Mouse (Mus musculus): ENCODE results near the gene Ncaph2. TPM values are rescaled to one million over a fixed set of nuclear protein-coding genes. Genes with fewer than 3 reads are reported as not detected.

Gene Ncaph2
- polyA plus RNA-seq, 1 experiment from 2014 or later: 154 TPM

- no peak for ATAC-seq (ENCODE audit: insufficient read depth, low FRiP score, low TSS enrichment)
- Histone ChIP-seq H3K4me1 (ENCODE audit: control insufficient read depth, insufficient read depth, low read length) (no peaks in the 10 kb centered on the region), H3K4me3 (ENCODE audit: low read depth, low read length) (no peak overlapping the region), H3K9ac (ENCODE audit: low read length) (no peak overlapping the region), H3K4me2 (ENCODE audit: low read depth) (no peak overlapping the region), H3K36me3 (ENCODE audit: control insufficient read depth, insufficient read depth, low read length) (no peaks in the 10 kb centered on the region), H3K9me3 (ENCODE audit: control insufficient read depth, low read length) (no peaks in the 10 kb centered on the region), H3K27me3 (ENCODE audit: control insufficient read depth, insufficient read depth, low read length) (no peaks in the 10 kb centered on the region), H3K27ac (ENCODE audit: low read depth, low read length) (no peak overlapping the region)
- no peak for DNase-seq (ENCODE audit: low spot score)
- 88% methylated on average over 14 of the region's 14 CpGs for WGBS
Observed at GRCm38 (mm10) chr15:89336422-89336821, 19.1 kb upstream of the Ncaph2 start.

- no peak overlapping the region for H3K27ac ChIP-seq (ENCODE audit: low read depth, low read length)
- no peak for ATAC-seq (ENCODE audit: insufficient read depth, low FRiP score, low TSS enrichment)
- no peak for DNase-seq (ENCODE audit: low spot score)
- H3K9ac ChIP-seq (ENCODE audit: low read length): no peak overlapping the region
- no peaks in the 10 kb centered on the region for H3K27me3 ChIP-seq (ENCODE audit: control insufficient read depth, insufficient read depth, low read length)
- no peaks in the 10 kb centered on the region for H3K36me3 ChIP-seq (ENCODE audit: control insufficient read depth, insufficient read depth, low read length)
- no peak overlapping the region for H3K4me3 ChIP-seq (ENCODE audit: low read depth, low read length)
- no peaks in the 10 kb centered on the region for H3K4me1 ChIP-seq (ENCODE audit: control insufficient read depth, insufficient read depth, low read length)
- no peaks in the 10 kb centered on the region for H3K9me3 ChIP-seq (ENCODE audit: control insufficient read depth, low read length)
- H3K4me2 ChIP-seq (ENCODE audit: low read depth): no peak overlapping the region
- WGBS: 86% methylated on average over 2 of the region's 2 CpGs
Observed at GRCm38 (mm10) chr15:89339696-89340095, 15.8 kb upstream of the Ncaph2 start.

- ATAC-seq (ENCODE audit: insufficient read depth, low FRiP score, low TSS enrichment) (no peak), DNase-seq (ENCODE audit: low spot score) (no peak)
- no peaks in the 10 kb centered on the region for H3K9me3 ChIP-seq (ENCODE audit: control insufficient read depth, low read length)
- no peaks in the 10 kb centered on the region for H3K36me3 ChIP-seq (ENCODE audit: control insufficient read depth, insufficient read depth, low read length)
- H3K27ac ChIP-seq (ENCODE audit: low read depth, low read length): no peak overlapping the region
- H3K4me2 ChIP-seq (ENCODE audit: low read depth): no peak overlapping the region
- 78% methylated on average over 3 of the region's 3 CpGs for WGBS
- H3K27me3 ChIP-seq (ENCODE audit: control insufficient read depth, insufficient read depth, low read length): no peaks in the 10 kb centered on the region
- H3K4me3 ChIP-seq (ENCODE audit: low read depth, low read length): no peak overlapping the region
- no peak overlapping the region for H3K9ac ChIP-seq (ENCODE audit: low read length)
- H3K4me1 ChIP-seq (ENCODE audit: control insufficient read depth, insufficient read depth, low read length): no peaks in the 10 kb centered on the region
Observed at GRCm38 (mm10) chr15:89340136-89340535, 15.4 kb upstream of the Ncaph2 start.

GRCm38 (mm10) chr15:89341678-89342077 is 13.8 kb upstream of the Ncaph2 start:
- Histone ChIP-seq H3K9ac (ENCODE audit: low read length) (no peak overlapping the region), H3K36me3 (ENCODE audit: control insufficient read depth, insufficient read depth, low read length) (no peaks in the 10 kb centered on the region), H3K4me2 (ENCODE audit: low read depth) (no peak overlapping the region), H3K27me3 (ENCODE audit: control insufficient read depth, insufficient read depth, low read length) (no peaks in the 10 kb centered on the region), H3K4me1 (ENCODE audit: control insufficient read depth, insufficient read depth, low read length) (no peaks in the 10 kb centered on the region), H3K9me3 (ENCODE audit: control insufficient read depth, low read length) (no peaks in the 10 kb centered on the region), H3K27ac (ENCODE audit: low read depth, low read length) (no peak overlapping the region), H3K4me3 (ENCODE audit: low read depth, low read length) (no peak overlapping the region)
- ATAC-seq (ENCODE audit: insufficient read depth, low FRiP score, low TSS enrichment) (no peak), DNase-seq (ENCODE audit: low spot score) (no peak)
- WGBS: 39% methylated on average over 1 of the region's 1 CpGs

- Histone ChIP-seq H3K27me3 (ENCODE audit: control insufficient read depth, insufficient read depth, low read length) (no peaks in the 10 kb centered on the region), H3K4me1 (ENCODE audit: control insufficient read depth, insufficient read depth, low read length) (no peaks in the 10 kb centered on the region), H3K9ac (ENCODE audit: low read length) (no peak overlapping the region), H3K4me2 (ENCODE audit: low read depth) (no peak overlapping the region), H3K4me3 (ENCODE audit: low read depth, low read length) (no peak overlapping the region), H3K9me3 (ENCODE audit: control insufficient read depth, low read length) (no peaks in the 10 kb centered on the region), H3K36me3 (ENCODE audit: control insufficient read depth, insufficient read depth, low read length) (no peaks in the 10 kb centered on the region), H3K27ac (ENCODE audit: low read depth, low read length) (no peak overlapping the region)
- DNase-seq (ENCODE audit: low spot score) (no peak), ATAC-seq (ENCODE audit: insufficient read depth, low FRiP score, low TSS enrichment) (no peak)
- WGBS: 88% methylated on average over 3 of the region's 3 CpGs
Observed at GRCm38 (mm10) chr15:89343325-89343724, 12.2 kb upstream of the Ncaph2 start.

- Histone ChIP-seq H3K4me1 (ENCODE audit: control insufficient read depth, insufficient read depth, low read length) (peaks cover 9% of the 10 kb centered on the region), H3K36me3 (ENCODE audit: control insufficient read depth, insufficient read depth, low read length) (peaks cover 12% of the 10 kb centered on the region), H3K9me3 (ENCODE audit: control insufficient read depth, low read length) (no peaks in the 10 kb centered on the region), H3K9ac (ENCODE audit: low read length) (no peak overlapping the region), H3K4me2 (ENCODE audit: low read depth) (no peak overlapping the region), H3K27me3 (ENCODE audit: control insufficient read depth, insufficient read depth, low read length) (no peaks in the 10 kb centered on the region), H3K27ac (ENCODE audit: low read depth, low read length) (no peak overlapping the region), H3K4me3 (ENCODE audit: low read depth, low read length) (no peak overlapping the region)
- no peak for DNase-seq (ENCODE audit: low spot score)
- no peak for ATAC-seq (ENCODE audit: insufficient read depth, low FRiP score, low TSS enrichment)
- 91% methylated on average over 5 of the region's 5 CpGs for WGBS
Observed at GRCm38 (mm10) chr15:89350447-89350846, 5.1 kb upstream of the Ncaph2 start.

GRCm38 (mm10) chr15:89351302-89351701 is 4.2 kb upstream of the Ncaph2 start:
- no peak overlapping the region for H3K4me2 ChIP-seq (ENCODE audit: low read depth)
- DNase-seq (ENCODE audit: low spot score) (no peak), ATAC-seq (ENCODE audit: insufficient read depth, low FRiP score, low TSS enrichment) (no peak)
- H3K9me3 ChIP-seq (ENCODE audit: control insufficient read depth, low read length): no peaks in the 10 kb centered on the region
- H3K27ac ChIP-seq (ENCODE audit: low read depth, low read length): no peak overlapping the region
- no peak overlapping the region for H3K9ac ChIP-seq (ENCODE audit: low read length)
- H3K4me3 ChIP-seq (ENCODE audit: low read depth, low read length): no peak overlapping the region
- H3K27me3 ChIP-seq (ENCODE audit: control insufficient read depth, insufficient read depth, low read length): no peaks in the 10 kb centered on the region
- 93% methylated on average over 15 of the region's 15 CpGs for WGBS
- H3K36me3 ChIP-seq (ENCODE audit: control insufficient read depth, insufficient read depth, low read length): peaks cover 12% of the 10 kb centered on the region
- H3K4me1 ChIP-seq (ENCODE audit: control insufficient read depth, insufficient read depth, low read length): peaks cover 9% of the 10 kb centered on the region

- Histone ChIP-seq H3K4me2 (ENCODE audit: low read depth) (no peak overlapping the region), H3K9ac (ENCODE audit: low read length) (no peak overlapping the region), H3K4me3 (ENCODE audit: low read depth, low read length) (no peak overlapping the region), H3K36me3 (ENCODE audit: control insufficient read depth, insufficient read depth, low read length) (peaks cover 12% of the 10 kb centered on the region), H3K27ac (ENCODE audit: low read depth, low read length) (no peak overlapping the region), H3K27me3 (ENCODE audit: control insufficient read depth, insufficient read depth, low read length) (no peaks in the 10 kb centered on the region), H3K9me3 (ENCODE audit: control insufficient read depth, low read length) (no peaks in the 10 kb centered on the region), H3K4me1 (ENCODE audit: control insufficient read depth, insufficient read depth, low read length) (peaks cover 11% of the 10 kb centered on the region)
- 94% methylated on average over 14 of the region's 14 CpGs for WGBS
- DNase-seq (ENCODE audit: low spot score) (no peak), ATAC-seq (ENCODE audit: insufficient read depth, low FRiP score, low TSS enrichment) (no peak)
Observed at GRCm38 (mm10) chr15:89352054-89352453, 3.5 kb upstream of the Ncaph2 start.

GRCm38 (mm10) chr15:89352795-89353194 is 2.7 kb upstream of the Ncaph2 start:
- Histone ChIP-seq H3K9ac (ENCODE audit: low read length) (no peak overlapping the region), H3K4me1 (ENCODE audit: control insufficient read depth, insufficient read depth, low read length) (peaks cover 13% of the 10 kb centered on the region), H3K27ac (ENCODE audit: low read depth, low read length) (no peak overlapping the region), H3K27me3 (ENCODE audit: control insufficient read depth, insufficient read depth, low read length) (no peaks in the 10 kb centered on the region), H3K9me3 (ENCODE audit: control insufficient read depth, low read length) (no peaks in the 10 kb centered on the region), H3K4me3 (ENCODE audit: low read depth, low read length) (no peak overlapping the region), H3K36me3 (ENCODE audit: control insufficient read depth, insufficient read depth, low read length) (peaks cover 12% of the 10 kb centered on the region), H3K4me2 (ENCODE audit: low read depth) (no peak overlapping the region)
- ATAC-seq (ENCODE audit: insufficient read depth, low FRiP score, low TSS enrichment) (no peak), DNase-seq (ENCODE audit: low spot score) (no peak)
- WGBS: 97% methylated on average over 12 of the region's 12 CpGs
